Mouse (Mus musculus): ENCODE results near the gene Sox5. TPM values are rescaled to one million over a fixed set of nuclear protein-coding genes. Genes with fewer than 3 reads are reported as not detected.

The Sox5 gene
- polyA plus RNA-seq, 2 experiments: 1.6 to 1.7 TPM

- Histone ChIP-seq H3K27ac (no peak overlapping the region), H3K4me3 (ENCODE audit: insufficient read depth in 1 of 2, low read depth in 2 of 2, low read length in 2 of 2) (no peak overlapping the region), H3K9ac (replicated peaks) (no peak overlapping the region), H3K27me3 (ENCODE audit: control insufficient read depth, insufficient read depth, low read length) (no peaks in the 10 kb centered on the region), H3K4me1 (replicated peaks; ENCODE audit: control insufficient read depth in 2 of 2, insufficient read depth in 2 of 2, low read length in 1 of 2) (no peaks in the 10 kb centered on the region), H3K9me3 (ENCODE audit: control insufficient read depth, low read length) (no peaks in the 10 kb centered on the region), H3K4me2 (ENCODE audit: low read depth) (no peak overlapping the region), H3K36me3 (replicated peaks; ENCODE audit: control insufficient read depth, insufficient read depth, low read depth) (no peaks in the 10 kb centered on the region)
- DNase-seq (ENCODE audit: low read depth in 3 of 3, low spot score in 3 of 3) (no peak), ATAC-seq (ENCODE audit: insufficient read depth) (no peak)
- no peak for TF ChIP-seq EP300 (IDR thresholded peaks at IDR 0.05; ENCODE audit: low read depth)
- no peak for TF ChIP-seq CTCF (IDR thresholded peaks at IDR 0.05; ENCODE audit: low read depth)
- WGBS (ENCODE audit: insufficient replicate concordance): 81% methylated on average over 7 of the region's 7 CpGs
Observed at GRCm38 (mm10) chr6:144167058-144167457, 614.7 kb downstream of the Sox5 start.

GRCm38 (mm10) chr6:144166651-144167050 is 615.1 kb downstream of the Sox5 start:
- 71% methylated on average over 8 of the region's 8 CpGs for WGBS (ENCODE audit: insufficient replicate concordance)
- no peaks in the 10 kb centered on the region for H3K9me3 ChIP-seq (ENCODE audit: control insufficient read depth, low read length)

GRCm38 (mm10) chr6:144166104-144166503 is 615.7 kb downstream of the Sox5 start:
- H3K9me3 ChIP-seq (ENCODE audit: control insufficient read depth, low read length): no peaks in the 10 kb centered on the region
- no peak overlapping the region for H3K4me2 ChIP-seq (ENCODE audit: low read depth)
- no peak for DNase-seq (ENCODE audit: low read depth in 3 of 3, low spot score in 3 of 3)
- H3K9ac ChIP-seq (replicated peaks): no peak overlapping the region
- TF ChIP-seq EP300 (IDR thresholded peaks at IDR 0.05; ENCODE audit: low read depth): no peak
- no peak for TF ChIP-seq CTCF (IDR thresholded peaks at IDR 0.05; ENCODE audit: low read depth)
- 36% methylated on average over 8 of the region's 8 CpGs for WGBS (ENCODE audit: insufficient replicate concordance)
- no peaks in the 10 kb centered on the region for H3K4me1 ChIP-seq (replicated peaks; ENCODE audit: control insufficient read depth in 2 of 2, insufficient read depth in 2 of 2, low read length in 1 of 2)
- no peak overlapping the region for H3K4me3 ChIP-seq (ENCODE audit: insufficient read depth in 1 of 2, low read depth in 2 of 2, low read length in 2 of 2)
- no peak overlapping the region for H3K27ac ChIP-seq
- ATAC-seq (ENCODE audit: insufficient read depth): no peak
- H3K27me3 ChIP-seq (ENCODE audit: control insufficient read depth, insufficient read depth, low read length): no peaks in the 10 kb centered on the region
- no peaks in the 10 kb centered on the region for H3K36me3 ChIP-seq (replicated peaks; ENCODE audit: control insufficient read depth, insufficient read depth, low read depth)

More at GRCm38 (mm10) chr6:144166651-144167050, 615.1 kb downstream of the Sox5 start:
- no peaks in the 10 kb centered on the region for H3K27me3 ChIP-seq (ENCODE audit: control insufficient read depth, insufficient read depth, low read length)
- H3K9ac ChIP-seq (replicated peaks): no peak overlapping the region
- DNase-seq (ENCODE audit: low read depth in 3 of 3, low spot score in 3 of 3) (no peak), ATAC-seq (ENCODE audit: insufficient read depth) (no peak)
- no peaks in the 10 kb centered on the region for H3K4me1 ChIP-seq (replicated peaks; ENCODE audit: control insufficient read depth in 2 of 2, insufficient read depth in 2 of 2, low read length in 1 of 2)
- no peaks in the 10 kb centered on the region for H3K36me3 ChIP-seq (replicated peaks; ENCODE audit: control insufficient read depth, insufficient read depth, low read depth)
- no peak overlapping the region for H3K4me2 ChIP-seq (ENCODE audit: low read depth)
- H3K27ac ChIP-seq: no peak overlapping the region
- no peak overlapping the region for H3K4me3 ChIP-seq (ENCODE audit: insufficient read depth in 1 of 2, low read depth in 2 of 2, low read length in 2 of 2)
- TF ChIP-seq CTCF (IDR thresholded peaks at IDR 0.05; ENCODE audit: low read depth) (no peak), EP300 (IDR thresholded peaks at IDR 0.05; ENCODE audit: low read depth) (no peak)

- no peak for ATAC-seq (ENCODE audit: insufficient read depth)
- no peaks in the 10 kb centered on the region for H3K27me3 ChIP-seq (ENCODE audit: control insufficient read depth, insufficient read depth, low read length)
- no peak for DNase-seq (ENCODE audit: low read depth in 3 of 3, low spot score in 3 of 3)
Observed at GRCm38 (mm10) chr6:144163501-144163900, 618.3 kb downstream of the Sox5 start.

GRCm38 (mm10) chr6:144158637-144159036 is 623.1 kb downstream of the Sox5 start:
- no peak overlapping the region for H3K27ac ChIP-seq
- no peaks in the 10 kb centered on the region for H3K9me3 ChIP-seq (ENCODE audit: control insufficient read depth, low read length)
- 0 out of 4 replicates have a peak, but pooled peaks cover 0 to 2% of the 10 kb centered on the region in 2 experiments for H3K4me1 ChIP-seq (replicated peaks; ENCODE audit: control insufficient read depth in 2 of 2, insufficient read depth in 2 of 2, low read length in 1 of 2)
- DNase-seq (ENCODE audit: low read depth in 3 of 3, low spot score in 3 of 3) (no peak), ATAC-seq (ENCODE audit: insufficient read depth) (no peak)
- H3K36me3 ChIP-seq (replicated peaks; ENCODE audit: control insufficient read depth, insufficient read depth, low read depth): no peaks in the 10 kb centered on the region
- H3K4me2 ChIP-seq (ENCODE audit: low read depth): no peak overlapping the region
- H3K4me3 ChIP-seq (ENCODE audit: insufficient read depth in 1 of 2, low read depth in 2 of 2, low read length in 2 of 2): no peak overlapping the region
- H3K27me3 ChIP-seq (ENCODE audit: control insufficient read depth, insufficient read depth, low read length): no peaks in the 10 kb centered on the region
- no peak overlapping the region for H3K9ac ChIP-seq (replicated peaks)
- WGBS (ENCODE audit: insufficient replicate concordance): 68% methylated on average over 12 of the region's 12 CpGs
- TF ChIP-seq EP300 (IDR thresholded peaks at IDR 0.05; ENCODE audit: low read depth) (no peak), CTCF (IDR thresholded peaks at IDR 0.05; ENCODE audit: low read depth) (no peak)

More at GRCm38 (mm10) chr6:144163501-144163900, 618.3 kb downstream of the Sox5 start:
- H3K9me3 ChIP-seq (ENCODE audit: control insufficient read depth, low read length): no peaks in the 10 kb centered on the region
- H3K4me2 ChIP-seq (ENCODE audit: low read depth): no peak overlapping the region
- H3K4me3 ChIP-seq (ENCODE audit: insufficient read depth in 1 of 2, low read depth in 2 of 2, low read length in 2 of 2): no peak overlapping the region
- no peak overlapping the region for H3K9ac ChIP-seq (replicated peaks)
- WGBS (ENCODE audit: insufficient replicate concordance): 67% methylated on average over 9 of the region's 9 CpGs
- no peak overlapping the region for H3K27ac ChIP-seq
- H3K4me1 ChIP-seq (replicated peaks; ENCODE audit: control insufficient read depth in 2 of 2, insufficient read depth in 2 of 2, low read length in 1 of 2): no peaks in the 10 kb centered on the region
- no peak for TF ChIP-seq CTCF (IDR thresholded peaks at IDR 0.05; ENCODE audit: low read depth)
- TF ChIP-seq EP300 (IDR thresholded peaks at IDR 0.05; ENCODE audit: low read depth): no peak
- no peaks in the 10 kb centered on the region for H3K36me3 ChIP-seq (replicated peaks; ENCODE audit: control insufficient read depth, insufficient read depth, low read depth)

Measured in liver, embryonic 14.5 days (tissue).